Mouse (Mus musculus): ENCODE measurements around the gene Noa1. TPM values are rescaled to one million over a fixed set of nuclear protein-coding genes. Genes with fewer than 3 reads are reported as not detected.

The Noa1 gene
- polyA plus RNA-seq, 1 experiment from 2014 or later: 33.2 TPM

GRCm38 (mm10) chr5:77252115-77252827, 57.6 kb downstream of the Noa1 start:
- Histone ChIP-seq H3K27me3 (ENCODE audit: control insufficient read depth, insufficient read depth, low read length) (no peaks in the 10 kb centered on the region), H3K4me3 (ENCODE audit: low read length) (no peak overlapping the region), H3K4me1 (ENCODE audit: control insufficient read depth, insufficient read depth, low read length) (no peaks in the 10 kb centered on the region), H3K9ac (ENCODE audit: low read depth, low read length) (no peak overlapping the region), H3K27ac (ENCODE audit: low read depth, low read length) (no peak overlapping the region), H3K36me3 (ENCODE audit: control insufficient read depth, insufficient read depth, low read length) (no peaks in the 10 kb centered on the region), H3K4me2 (replicated peaks; ENCODE audit: low read depth, low read length) (no peak overlapping the region), H3K9me3 (ENCODE audit: control insufficient read depth, low read length) (no peaks in the 10 kb centered on the region)
- WGBS: 63% methylated on average over 8 of the region's 8 CpGs
- no peak for ATAC-seq (ENCODE audit: low FRiP score, low TSS enrichment)

- Histone ChIP-seq H3K27ac (ENCODE audit: low read depth, low read length) (no peak overlapping the region), H3K36me3 (ENCODE audit: control insufficient read depth, insufficient read depth, low read length) (no peaks in the 10 kb centered on the region), H3K27me3 (ENCODE audit: control insufficient read depth, insufficient read depth, low read length) (no peaks in the 10 kb centered on the region), H3K4me2 (replicated peaks; ENCODE audit: low read depth, low read length) (no peak overlapping the region), H3K4me3 (ENCODE audit: low read length) (no peak overlapping the region), H3K9ac (ENCODE audit: low read depth, low read length) (no peak overlapping the region), H3K9me3 (ENCODE audit: control insufficient read depth, low read length) (no peaks in the 10 kb centered on the region), H3K4me1 (ENCODE audit: control insufficient read depth, insufficient read depth, low read length) (no peaks in the 10 kb centered on the region)
- no peak for ATAC-seq (ENCODE audit: low FRiP score, low TSS enrichment)
- 34% methylated on average over 5 of the region's 5 CpGs for WGBS
Observed at GRCm38 (mm10) chr5:77251656-77252055, 58.2 kb downstream of the Noa1 start.

- ATAC-seq (ENCODE audit: low FRiP score, low TSS enrichment): no peak
- H3K27me3 ChIP-seq (ENCODE audit: control insufficient read depth, insufficient read depth, low read length): no peaks in the 10 kb centered on the region
- no peak overlapping the region for H3K4me3 ChIP-seq (ENCODE audit: low read length)
Observed at GRCm38 (mm10) chr5:77250083-77250482, 59.8 kb downstream of the Noa1 start.

GRCm38 (mm10) chr5:77245787-77246671, 63.9 kb downstream of the Noa1 start:
- peaks cover 7% of the 10 kb centered on the region; the same call in 1 of the 2 replicates for H3K4me1 ChIP-seq (ENCODE audit: control insufficient read depth, insufficient read depth, low read length)
- H3K9me3 ChIP-seq (ENCODE audit: control insufficient read depth, low read length): no peaks in the 10 kb centered on the region
- H3K4me2 ChIP-seq (replicated peaks; ENCODE audit: low read depth, low read length): peak overlapping the region; percentile 45
- H3K36me3 ChIP-seq (ENCODE audit: control insufficient read depth, insufficient read depth, low read length): no peaks in the 10 kb centered on the region
- H3K27ac ChIP-seq (ENCODE audit: low read depth, low read length): peak overlapping the region; percentile 30; the same call in 1 of the 2 replicates
- 26% methylated on average over 26 of the region's 26 CpGs for WGBS
- H3K9ac ChIP-seq (ENCODE audit: low read depth, low read length): no peak overlapping the region
- no peaks in the 10 kb centered on the region for H3K27me3 ChIP-seq (ENCODE audit: control insufficient read depth, insufficient read depth, low read length)
- ATAC-seq (ENCODE audit: low FRiP score, low TSS enrichment): peak; percentile 84
- peak overlapping the region; percentile 30 for H3K4me3 ChIP-seq (ENCODE audit: low read length)

More at GRCm38 (mm10) chr5:77250083-77250482, 59.8 kb downstream of the Noa1 start:
- no peak overlapping the region for H3K4me2 ChIP-seq (replicated peaks; ENCODE audit: low read depth, low read length)
- WGBS: 66% methylated on average over 9 of the region's 9 CpGs
- H3K36me3 ChIP-seq (ENCODE audit: control insufficient read depth, insufficient read depth, low read length): no peaks in the 10 kb centered on the region
- H3K9ac ChIP-seq (ENCODE audit: low read depth, low read length): no peak overlapping the region
- no peak overlapping the region for H3K27ac ChIP-seq (ENCODE audit: low read depth, low read length)
- H3K4me1 ChIP-seq (ENCODE audit: control insufficient read depth, insufficient read depth, low read length): peaks cover 7% of the 10 kb centered on the region; the same call in 1 of the 2 replicates
- H3K9me3 ChIP-seq (ENCODE audit: control insufficient read depth, low read length): no peaks in the 10 kb centered on the region

- ATAC-seq (ENCODE audit: low FRiP score, low TSS enrichment): no peak
- H3K27ac ChIP-seq (ENCODE audit: low read depth, low read length): peak overlapping the region; percentile 30; the same call in 1 of the 2 replicates
Observed at GRCm38 (mm10) chr5:77245463-77245786, 64.5 kb downstream of the Noa1 start.

GRCm38 (mm10) chr5:77244331-77244987, 65.4 kb downstream of the Noa1 start:
- Histone ChIP-seq H3K27me3 (ENCODE audit: control insufficient read depth, insufficient read depth, low read length) (no peaks in the 10 kb centered on the region), H3K9me3 (ENCODE audit: control insufficient read depth, low read length) (no peaks in the 10 kb centered on the region), H3K4me3 (ENCODE audit: low read length) (no peak overlapping the region), H3K36me3 (ENCODE audit: control insufficient read depth, insufficient read depth, low read length) (no peaks in the 10 kb centered on the region), H3K9ac (ENCODE audit: low read depth, low read length) (no peak overlapping the region), H3K4me2 (replicated peaks; ENCODE audit: low read depth, low read length) (no peak overlapping the region), H3K4me1 (ENCODE audit: control insufficient read depth, insufficient read depth, low read length) (peaks cover 7% of the 10 kb centered on the region; the same call in 1 of the 2 replicates), H3K27ac (ENCODE audit: low read depth, low read length) (no peak overlapping the region)
- 64% methylated on average over 8 of the region's 8 CpGs for WGBS
- 0 out of 2 replicates have a peak, but pooled peaks have one; percentile 34 for ATAC-seq (ENCODE audit: low FRiP score, low TSS enrichment)

More at GRCm38 (mm10) chr5:77245463-77245786, 64.5 kb downstream of the Noa1 start:
- Histone ChIP-seq H3K27me3 (ENCODE audit: control insufficient read depth, insufficient read depth, low read length) (no peaks in the 10 kb centered on the region), H3K9ac (ENCODE audit: low read depth, low read length) (no peak overlapping the region), H3K4me2 (replicated peaks; ENCODE audit: low read depth, low read length) (peak overlapping the region; percentile 45), H3K4me3 (ENCODE audit: low read length) (peak overlapping the region; percentile 30), H3K36me3 (ENCODE audit: control insufficient read depth, insufficient read depth, low read length) (no peaks in the 10 kb centered on the region), H3K4me1 (ENCODE audit: control insufficient read depth, insufficient read depth, low read length) (peaks cover 7% of the 10 kb centered on the region; the same call in 1 of the 2 replicates), H3K9me3 (ENCODE audit: control insufficient read depth, low read length) (no peaks in the 10 kb centered on the region)
- 35% methylated on average over 7 of the region's 7 CpGs for WGBS

Small RNA genes within 50 kb of the gene (microRNA-seq; reads per million reads assigned to microRNA genes)
- gene Mir5098: not detected

Other genes starting within 250 kb of the Noa1 start
- gene Hopx, start 195.0 kb downstream of the Noa1 start, polyA plus RNA-seq (2014; fragmentation: Nextera tagmentation; extraction: Ambion mirVana): 2.0 and 3.2 TPM in 2 replicates
- gene Spink2, start 98.6 kb downstream of the Noa1 start, polyA plus RNA-seq (2014; fragmentation: Nextera tagmentation; extraction: Ambion mirVana): 1.6 and 1.7 TPM in 2 replicates
- gene Rest, start 44.6 kb downstream of the Noa1 start, polyA plus RNA-seq (2014; fragmentation: Nextera tagmentation; extraction: Ambion mirVana): 38.2 and 54.2 TPM in 2 replicates
- gene Polr2b, start 63 bp upstream of the Noa1 start, polyA plus RNA-seq (2014; fragmentation: Nextera tagmentation; extraction: Ambion mirVana): 55.8 and 77.5 TPM in 2 replicates
- gene Igfbp7, start 98.0 kb upstream of the Noa1 start, polyA plus RNA-seq (2014; fragmentation: Nextera tagmentation; extraction: Ambion mirVana): 250 and 252 TPM in 2 replicates